Mouse (Mus musculus) CH12.LX (cell line): ENCODE results near the gene Pou3f1.

Source experiments
- CHD1 ChIP-seq: IDR thresholded peaks from 2 replicates; pipeline ENCODE4 v1.6.1; 2012; ENCODE audit warnings: low read depth, low read length, improper control_type of control experiment, inconsistent platforms
- CTCF ChIP-seq, 2 experiments: IDR thresholded peaks in 1 of 2; conservative IDR thresholded peaks in 1 of 2; 2 replicates each; pipeline ENCODE4 v1.5.1; 2011 to 2012; ENCODE audit warnings: low read depth in 2 of 2, low read length in 2 of 2, improper control_type of control experiment in 1 of 2, inconsistent platforms in 1 of 2, mild to moderate bottlenecking in 1 of 2, moderate library complexity in 1 of 2
- E2F4 ChIP-seq: IDR thresholded peaks from 2 replicates; pipeline ENCODE4 v1.6.1; 2011; ENCODE audit warnings: low read depth, low read length, improper control_type of control experiment; ENCODE audit not compliant: insufficient replicate concordance
- ETS1 ChIP-seq: conservative IDR thresholded peaks from 2 replicates; pipeline ENCODE4 v1.6.1; 2012; ENCODE audit warnings: low read depth, mild to moderate bottlenecking, inconsistent platforms, low read length, improper control_type of control experiment, moderate library complexity
- USF1 ChIP-seq: IDR thresholded peaks from 2 replicates; pipeline ENCODE4 v1.6.1; 2014; ENCODE audit warnings: low read depth, mild to moderate bottlenecking, inconsistent platforms, low read length, improper control_type of control experiment

- TF ChIP-seq CHD1 (no peak), ETS1 (no peak), CTCF (conservative IDR thresholded peaks at IDR 0.05 in 1 of 2, IDR thresholded peaks at IDR 0.05 in 1 of 2; ENCODE audit: low read depth in 2 of 2, low read length in 2 of 2) (no peak), USF1 (no peak), E2F4 (no peak)
Observed at GRCm38 (mm10) chr4:124670232-124670631, 13.6 kb downstream of the Pou3f1 start.
